Mouse (Mus musculus) brown adipose tissue, adult 24 weeks (tissue): ENCODE data around the gene Olfr1107. TPM values are rescaled to one million over a fixed set of nuclear protein-coding genes. Genes with fewer than 3 reads are reported as not detected.

Source experiments
- H3K27ac ChIP-seq: fragments of 200-500 bp; replicated peaks from 2 replicates; pipeline ENCODE4 v1.5.1; 2012; ENCODE audit warnings: low read depth, mild to moderate bottlenecking, low read length
- H3K4me1 ChIP-seq: fragments of 200-500 bp; 2 replicates; pipeline ENCODE4 v1.6.1; 2012; ENCODE audit warnings: low read length, mixed read lengths; ENCODE audit not compliant: control insufficient read depth, insufficient read depth, insufficient read length
- H3K4me3 ChIP-seq: fragments of 200-500 bp; 2 replicates; pipeline ENCODE4 v1.5.1; 2012; ENCODE audit warnings: low read depth, mild to moderate bottlenecking, low read length, moderate library complexity; ENCODE audit not compliant: insufficient read depth
- polyA plus RNA-seq: library from polyadenylated mRNA; stranded (reverse); fragments of >200 nt; gene quantifications from 2 replicates; pipeline ENCODE4 v1.2.4, GENCODE M21; 2012; ENCODE audit not compliant: missing spikeins, insufficient read depth, insufficient read length

Gene Olfr1107
- not detected in 2 replicates for polyA plus RNA-seq

GRCm38 (mm10) chr2:87075717-87076116 is at the start of gene Olfr1107:
Gene Olfr1107 (minus strand): TSS chr2:87075817.
- H3K4me3 ChIP-seq: no peak within 1 kb of the TSS
- no peaks in the 10 kb centered on the region for H3K4me1 ChIP-seq
- no peak within 1 kb of the TSS for H3K27ac ChIP-seq

- H3K27ac ChIP-seq: no peak within 1 kb of the TSS
- no peaks in the 10 kb centered on the region for H3K4me1 ChIP-seq
- no peak within 1 kb of the TSS for H3K4me3 ChIP-seq
Measured at GRCm38 (mm10) chr2:87114467-87114866, 38.9 kb upstream of the Olfr1107 start, which contains the start of gene Olfr259. Gene Olfr259 (minus strand): TSS chr2:87114567.

- H3K27ac ChIP-seq: no peak within 1 kb of the TSS
- H3K4me1 ChIP-seq: no peaks in the 10 kb centered on the region
- no peak within 1 kb of the TSS for H3K4me3 ChIP-seq
Measured at GRCm38 (mm10) chr2:87095908-87096307, 20.3 kb upstream of the Olfr1107 start, which contains the start of gene Olfr1109. Gene Olfr1109 (minus strand): TSS chr2:87096008.

- no peak within 1 kb of the TSS for H3K27ac ChIP-seq
- no peak within 1 kb of the TSS for H3K4me3 ChIP-seq
- no peaks in the 10 kb centered on the region for H3K4me1 ChIP-seq
Measured at GRCm38 (mm10) chr2:87052173-87052572, 23.4 kb downstream of the Olfr1107 start, which contains the start of gene Olfr1106. Gene Olfr1106 (minus strand): TSS chr2:87052273.

- H3K27ac ChIP-seq: no peak within 1 kb of the TSS
- H3K4me1 ChIP-seq: no peaks in the 10 kb centered on the region
- no peak within 1 kb of the TSS for H3K4me3 ChIP-seq
Measured at GRCm38 (mm10) chr2:87036431-87036830, 39.2 kb downstream of the Olfr1107 start, which contains the start of gene Olfr1105. Gene Olfr1105 (minus strand): TSS chr2:87036531.

- H3K4me1 ChIP-seq: no peaks in the 10 kb centered on the region
- H3K4me3 ChIP-seq: no peak within 1 kb of the TSS
- H3K27ac ChIP-seq: no peak within 1 kb of the TSS
Measured at GRCm38 (mm10) chr2:87026980-87027379, 48.6 kb downstream of the Olfr1107 start, which contains the start of gene Olfr1104. Gene Olfr1104 (minus strand): TSS chr2:87027080.

Other genes with a start within 250 kb of the Olfr1107 start
- not detected in 2 replicates for gene Olfr1095, start 224.1 kb downstream of the Olfr1107 start, polyA plus RNA-seq
- not detected in 2 replicates for gene Gm13723, start 201.0 kb downstream of the Olfr1107 start, polyA plus RNA-seq
- not detected in 2 replicates for gene Olfr1097, start 183.6 kb downstream of the Olfr1107 start, polyA plus RNA-seq
- not detected in 2 replicates for gene Olfr1098, start 151.3 kb downstream of the Olfr1107 start, polyA plus RNA-seq
- not detected in 2 replicates for gene Olfr1099, start 115.1 kb downstream of the Olfr1107 start, polyA plus RNA-seq
- not detected in 2 replicates for gene Olfr1100, start 95.9 kb downstream of the Olfr1107 start, polyA plus RNA-seq
- gene Olfr1101, start 84.6 kb downstream of the Olfr1107 start, polyA plus RNA-seq: not detected in 2 replicates
- not detected in 2 replicates for gene Olfr1102, start 77.4 kb downstream of the Olfr1107 start, polyA plus RNA-seq
- not detected in 2 replicates for gene Olfr1104, start 48.7 kb downstream of the Olfr1107 start, polyA plus RNA-seq
- not detected in 2 replicates for gene Olfr1105, start 39.3 kb downstream of the Olfr1107 start, polyA plus RNA-seq
- gene Olfr1106, start 23.5 kb downstream of the Olfr1107 start, polyA plus RNA-seq: not detected in 2 replicates
- not detected in 2 replicates for gene Olfr1109, start 20.2 kb upstream of the Olfr1107 start, polyA plus RNA-seq
- not detected in 2 replicates for gene Olfr259, start 38.8 kb upstream of the Olfr1107 start, polyA plus RNA-seq
- not detected in 2 replicates for gene Olfr1110, start 64.5 kb upstream of the Olfr1107 start, polyA plus RNA-seq
- not detected in 2 replicates for gene Olfr1111, start 76.8 kb upstream of the Olfr1107 start, polyA plus RNA-seq
- gene Olfr1112, start 112.0 kb upstream of the Olfr1107 start, polyA plus RNA-seq: not detected in 2 replicates
- gene Olfr1113, start 133.2 kb upstream of the Olfr1107 start, polyA plus RNA-seq: not detected in 2 replicates
- not detected in 2 replicates for gene Olfr1115, start 172.2 kb upstream of the Olfr1107 start, polyA plus RNA-seq
- gene Olfr1116, start 191.7 kb upstream of the Olfr1107 start, polyA plus RNA-seq: not detected in 2 replicates
- gene Olfr1118, start 231.8 kb upstream of the Olfr1107 start, polyA plus RNA-seq: not detected in 2 replicates